Mouse (Mus musculus): ENCODE data around the gene Olfr1495.
"Not testable (repeated sequence)": the region's sequence is repeated elsewhere in the genome, so short reads cannot be mapped to it uniquely, and the experiment has no call there.

Olfr1495 gene

DNA sequence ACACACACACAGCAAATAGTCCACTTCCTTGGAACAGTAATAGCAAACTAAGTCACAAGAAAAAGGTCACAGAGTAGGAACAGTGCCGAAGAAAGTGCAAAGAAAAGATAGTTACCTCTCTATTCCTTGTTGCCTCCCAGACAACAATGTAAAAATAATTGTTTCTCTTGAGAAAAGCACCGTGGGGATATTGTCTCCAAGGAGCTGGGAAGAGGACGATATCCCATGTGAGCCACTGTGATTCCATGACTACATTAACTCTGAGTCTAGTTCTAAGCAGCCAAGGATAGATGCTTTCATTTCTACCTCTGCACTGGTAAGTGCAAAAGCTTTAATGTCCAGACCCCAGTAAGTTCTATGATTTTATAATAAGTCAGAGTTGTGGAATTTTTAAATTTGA is at the start of gene Olfr1495:
Olfr1495 (plus strand) TSS at position 301 of the 400 bp plus-strand sequence.
- no peak for DNase-seq (ENCODE audit: low spot score in 2 of 2)

GRCm38 (mm10) chr19:13722978-13723377 is 41.4 kb upstream of the Olfr1495 start, which contains the start of gene Olfr1493-ps1:
Gene Olfr1493-ps1 (plus strand): TSS chr19:13723278.
- no peak for DNase-seq (ENCODE audit: low spot score in 2 of 2)

DNA sequence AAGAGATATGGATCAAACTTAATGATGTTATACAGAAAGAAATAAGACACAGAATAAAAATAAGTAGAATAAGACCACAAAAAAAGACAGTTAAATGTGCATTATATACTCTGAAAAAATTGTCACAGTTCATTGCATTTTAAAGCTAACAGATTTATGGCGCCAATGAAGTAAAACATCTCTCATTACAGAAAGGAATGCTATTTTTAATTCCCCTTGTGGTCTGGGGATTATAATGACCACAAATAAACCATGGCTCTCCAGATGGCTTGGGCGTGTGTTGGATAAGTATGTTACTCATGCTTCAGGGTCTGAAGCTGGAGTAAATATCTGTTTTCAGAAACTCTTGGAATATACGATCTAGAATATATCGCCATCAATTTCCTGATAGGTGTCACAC is 25.0 kb upstream of the Olfr1495 start, which contains the start of gene Olfr1494:
Olfr1494 (plus strand) TSS at position 301 of the 400 bp plus-strand sequence.
- DNase-seq (ENCODE audit: low spot score in 2 of 2), result no peak

- no peak for DNase-seq (ENCODE audit: low spot score in 2 of 2)
Observed at GRCm38 (mm10) chr19:13749366-13749765, 15.0 kb upstream of the Olfr1495 start.

- DNase-seq (ENCODE audit: low spot score in 2 of 2), result no peak
Observed at GRCm38 (mm10) chr19:13768565-13769276, 4.3 kb downstream of the Olfr1495 start.

- no peak for DNase-seq (ENCODE audit: low spot score in 2 of 2)
Observed at GRCm38 (mm10) chr19:13777578-13777977, 13.2 kb downstream of the Olfr1495 start, which contains the start of gene Olfr1496. Gene Olfr1496 (plus strand): TSS chr19:13777878.

- no peak for DNase-seq (ENCODE audit: low spot score in 2 of 2)
Observed at GRCm38 (mm10) chr19:13798102-13798501, 33.7 kb downstream of the Olfr1495 start, which contains the start of gene Olfr1497. Gene Olfr1497 (minus strand): TSS chr19:13798202.

DNA sequence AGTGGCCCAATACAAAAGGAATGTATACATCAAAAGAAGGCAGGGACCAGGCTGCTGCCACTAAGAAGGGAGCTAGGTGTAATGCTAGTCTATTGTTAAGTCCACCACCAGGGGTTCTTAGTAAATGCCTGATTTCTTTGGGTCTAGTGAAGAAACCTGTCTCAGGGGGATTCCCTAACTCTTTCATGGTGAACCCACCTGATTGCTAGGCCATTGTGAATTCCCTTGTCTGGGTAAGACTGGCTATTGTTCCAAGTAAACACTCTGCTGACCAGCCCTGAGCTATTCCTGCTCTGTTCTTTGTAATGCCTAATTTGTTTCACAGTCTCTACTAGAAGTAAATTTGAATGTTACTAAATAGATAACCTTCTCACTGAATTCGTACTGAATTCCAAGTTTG is 41.1 kb downstream of the Olfr1495 start:
- DNase-seq (ENCODE audit: low spot score in 2 of 2), result not testable (repeated sequence)

DNA sequence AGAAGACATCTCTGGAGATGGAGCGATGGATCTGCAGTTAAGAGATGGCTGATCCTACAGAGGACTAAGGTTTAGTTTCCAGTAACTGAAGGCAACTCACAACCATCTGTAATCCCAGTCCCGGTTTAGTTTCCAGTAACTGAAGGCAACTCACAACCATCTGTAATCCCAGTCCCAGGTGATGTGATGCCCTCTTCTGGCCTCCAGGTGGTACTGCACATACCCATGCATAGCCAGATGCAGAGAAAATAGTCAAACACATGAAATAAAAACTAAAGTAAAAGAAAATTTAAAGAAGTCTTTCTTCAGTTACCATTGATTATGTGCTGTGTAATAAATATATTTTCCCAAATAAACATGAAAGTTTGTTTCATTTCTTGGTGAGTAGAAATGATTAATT is 48.4 kb downstream of the Olfr1495 start:
- no peak for DNase-seq (ENCODE audit: low spot score in 2 of 2)

DNA sequence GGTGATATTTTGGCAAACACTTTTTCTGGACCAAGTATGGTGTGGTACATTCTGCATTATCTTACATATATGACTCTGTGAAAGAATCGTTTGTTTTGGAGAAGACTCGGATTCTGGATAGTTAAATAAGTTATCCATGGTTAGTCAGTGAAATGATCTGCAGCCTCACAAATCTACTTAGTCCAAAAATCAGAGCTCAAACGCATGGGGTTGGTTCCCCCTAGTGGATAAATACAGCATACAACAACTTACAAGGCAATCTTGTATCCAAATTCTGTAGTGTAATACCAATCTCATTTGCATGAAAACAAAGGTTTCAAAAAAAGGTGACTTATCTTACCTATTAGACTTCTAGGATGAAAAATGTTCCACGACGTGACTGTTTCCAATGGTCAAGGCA is 54.4 kb downstream of the Olfr1495 start:
- no peak for DNase-seq (ENCODE audit: low spot score in 2 of 2)

- no peak for DNase-seq (ENCODE audit: low spot score in 2 of 2)
Observed at GRCm38 (mm10) chr19:13819347-13819746, 54.9 kb downstream of the Olfr1495 start, which contains the start of gene Olfr1499. Gene Olfr1499 (minus strand): TSS chr19:13819447.

Data from frontal cortex, postnatal 25 days (tissue).